Mouse (Mus musculus): ENCODE data around the gene Cnot6. TPM values are rescaled to one million over a fixed set of nuclear protein-coding genes. Genes with fewer than 3 reads are reported as not detected.

The Cnot6 gene
- total and polyA plus RNA-seq, 3 experiments, result 38.9 to 58.3 (median 49.3) TPM

- Histone ChIP-seq H3K27ac (ENCODE audit: control insufficient read depth, low read depth, low read length) (peak overlapping the region; percentile 65), H3K4me1 (ENCODE audit: control insufficient read depth in 1 of 2, insufficient read depth in 2 of 2, low read length in 2 of 2) (peaks cover 22 to 31% of the 10 kb centered on the region in 2 experiments), H3K79me2 (ENCODE audit: control insufficient read depth, insufficient read depth, low read length, poor library complexity) (peaks cover 41% of the 10 kb centered on the region), H3K9me3 (replicated peaks; ENCODE audit: insufficient read depth, low read length) (no peaks in the 10 kb centered on the region), H3K9ac (ENCODE audit: control insufficient read depth, low read depth, low read length, poor library complexity, severe bottlenecking) (peak overlapping the region; percentile 90), H3K27me3 (ENCODE audit: control insufficient read depth in 1 of 2, insufficient read depth in 2 of 2, low read length in 2 of 2) (no peaks in the 10 kb centered on the region), H3K4me3 (ENCODE audit: control insufficient read depth in 1 of 2, insufficient read depth in 1 of 2, low read depth in 2 of 2, low read length in 2 of 2) (peak overlapping the region; percentile 80 to 93), H3K36me3 (ENCODE audit: control insufficient read depth in 1 of 2, insufficient read depth in 2 of 2, low read length in 2 of 2) (peaks cover 8 to 50% of the 10 kb centered on the region in 2 experiments)
- peak; percentile 67 for DNase-seq (ENCODE audit: low read depth, low spot score)
- no peak for TF ChIP-seq JUND (IDR thresholded peaks at IDR 0.05; ENCODE audit: low read depth, low read length)
- TF ChIP-seq MXI1 (IDR thresholded peaks at IDR 0.05; ENCODE audit: low read depth, low read length), result no peak
- 0 out of 2 replicates have a peak, but pooled peaks have one; percentile 48 for TF ChIP-seq UBTF (IDR thresholded peaks at IDR 0.05; ENCODE audit: borderline replicate concordance, insufficient read depth, low read depth, low read length)
Measured at GRCm38 (mm10) chr11:49711981-49712554, 455 bp downstream of the Cnot6 start.

DNA sequence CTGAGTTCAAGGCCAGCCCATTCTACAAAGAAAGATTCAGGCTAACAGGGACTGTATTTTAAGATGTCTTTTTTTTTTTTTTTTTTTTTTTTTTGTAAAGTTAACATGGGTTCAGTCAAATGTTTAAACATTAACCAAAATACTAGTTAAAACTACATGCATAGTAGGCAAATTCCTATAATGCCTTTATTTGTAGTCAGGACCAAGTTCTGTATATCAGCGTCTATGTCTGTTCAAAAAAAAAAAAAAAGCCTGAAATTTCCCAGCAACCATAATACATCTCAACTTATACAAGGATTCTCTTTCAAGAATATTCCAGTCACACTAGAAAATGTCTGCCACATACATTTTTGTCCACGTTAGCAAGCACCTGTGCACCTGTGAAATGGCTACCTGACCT is 1.9 kb downstream of the Cnot6 start:
- TF ChIP-seq ZC3H11A (IDR thresholded peaks at IDR 0.05; ENCODE audit: low read depth, low read length) (no peak), TCF12 (IDR thresholded peaks at IDR 0.05; ENCODE audit: low read depth, low read length) (no peak), ZNF384 (IDR thresholded peaks at IDR 0.05; ENCODE audit: low read depth, low read length) (peak; percentile 54; the same call in 1 of the 2 replicates)

GRCm38 (mm10) chr11:49707834-49708233 is 4.7 kb downstream of the Cnot6 start:
- Histone ChIP-seq H3K9ac (ENCODE audit: control insufficient read depth, low read depth, low read length, poor library complexity, severe bottlenecking) (no peak overlapping the region), H3K27ac (ENCODE audit: control insufficient read depth, low read depth, low read length) (no peak overlapping the region), H3K79me2 (ENCODE audit: control insufficient read depth, insufficient read depth, low read length, poor library complexity) (peaks cover 70% of the 10 kb centered on the region), H3K27me3 (ENCODE audit: control insufficient read depth in 1 of 2, insufficient read depth in 2 of 2, low read length in 2 of 2) (no peaks in the 10 kb centered on the region), H3K4me3 (ENCODE audit: control insufficient read depth in 1 of 2, insufficient read depth in 1 of 2, low read depth in 2 of 2, low read length in 2 of 2) (no peak overlapping the region), H3K4me1 (ENCODE audit: control insufficient read depth in 1 of 2, insufficient read depth in 2 of 2, low read length in 2 of 2) (peaks cover 17 to 22% of the 10 kb centered on the region in 2 experiments), H3K36me3 (ENCODE audit: control insufficient read depth in 1 of 2, insufficient read depth in 2 of 2, low read length in 2 of 2) (peaks cover 42 to 51% of the 10 kb centered on the region in 2 experiments), H3K9me3 (replicated peaks; ENCODE audit: insufficient read depth, low read length) (no peaks in the 10 kb centered on the region)
- TF ChIP-seq EP300 (IDR thresholded peaks at IDR 0.05; ENCODE audit: low read depth in 1 of 2, low read length in 2 of 2), result peak; percentile 14 to 61; a peak in 2 of 4 replicates
- no peak for TF ChIP-seq RAD21 (IDR thresholded peaks at IDR 0.05; ENCODE audit: low read depth, low read length)
- TF ChIP-seq SIN3A (IDR thresholded peaks at IDR 0.05; ENCODE audit: low read length), result peak; percentile 51; the same call in 1 of the 2 replicates
- TF ChIP-seq GATA1 (IDR thresholded peaks at IDR 0.05; ENCODE audit: low read depth, low read length), result peak; percentile 64
- peak; percentile 75 for DNase-seq (ENCODE audit: low read depth, low spot score)

More for the DNA sequence above, 1.9 kb downstream of the Cnot6 start:
- H3K4me1 ChIP-seq (ENCODE audit: control insufficient read depth in 1 of 2, insufficient read depth in 2 of 2, low read length in 2 of 2), result peaks cover 22 to 24% of the 10 kb centered on the region in 2 experiments
- H3K27ac ChIP-seq (ENCODE audit: control insufficient read depth, low read depth, low read length), result no peak overlapping the region
- H3K27me3 ChIP-seq (ENCODE audit: control insufficient read depth in 1 of 2, insufficient read depth in 2 of 2, low read length in 2 of 2), result no peaks in the 10 kb centered on the region
- peaks cover 51% of the 10 kb centered on the region for H3K79me2 ChIP-seq (ENCODE audit: control insufficient read depth, insufficient read depth, low read length, poor library complexity)
- DNase-seq (ENCODE audit: low read depth, low spot score), result no peak
- H3K9ac ChIP-seq (ENCODE audit: control insufficient read depth, low read depth, low read length, poor library complexity, severe bottlenecking), result peak overlapping the region; percentile 19; the same call in 1 of the 2 replicates
- H3K36me3 ChIP-seq (ENCODE audit: control insufficient read depth in 1 of 2, insufficient read depth in 2 of 2, low read length in 2 of 2), result peaks cover 18 to 56% of the 10 kb centered on the region in 2 experiments
- H3K4me3 ChIP-seq (ENCODE audit: control insufficient read depth in 1 of 2, insufficient read depth in 1 of 2, low read depth in 2 of 2, low read length in 2 of 2), result peak overlapping the region in 1 of 2 experiments; percentile 50; a peak in 1 of 4 replicates
- H3K9me3 ChIP-seq (replicated peaks; ENCODE audit: insufficient read depth, low read length), result no peaks in the 10 kb centered on the region
